ENCODE assay signal across 10 mouse cellular contexts in genomic region chr8:10928836-10929235, GRCm38 (mm10).
A peak's percentile ranks its signal among the peaks of the same experiment; 100 is the strongest.
DNase-seq lines count a peak whose midpoint lies in the region; ATAC-seq and TF ChIP-seq lines count a peak whose summit lies in the region.
"Had no signal": no experiment of that assay in that cellular context is flagged by ENCODE, and none has a peak within 500 bp of the region (broad histone marks: within the 10 kb centered on the region; RNA-seq: fewer than 3 reads in every experiment).

No protein-coding gene starts in this region.

- peak overlapping the region; percentile 95 for H3K27ac ChIP-seq in liver, postnatal 0 days (ENCODE audit: low read depth)
- no peak overlapping the region for H3K27ac ChIP-seq in liver, embryonic 11.5 days (ENCODE audit: low read depth, low read length)
- H3K27ac ChIP-seq in hindbrain, embryonic 14.5 days = 0 out of 2 replicates have a peak overlapping the region, but pooled peaks have one; percentile 30
- H3K27ac ChIP-seq in midbrain, embryonic 15.5 days = peak overlapping the region; percentile 32
- H3K27ac ChIP-seq: embryonic facial prominence, embryonic 12.5 days had no signal

- no peak for ATAC-seq in liver, postnatal 0 days
- ATAC-seq in liver, embryonic 11.5 days (replicated peaks; ENCODE audit: low FRiP score) = no peak
- ATAC-seq in hindbrain, embryonic 14.5 days (ENCODE audit: low FRiP score) = no peak
- no peak; the same call in 1 of the 2 replicates for ATAC-seq in midbrain, embryonic 15.5 days (replicated peaks)

- peaks cover 20% of the 10 kb centered on the region for H3K4me1 ChIP-seq in liver, postnatal 0 days (ENCODE audit: insufficient read depth)
- peaks cover 22% of the 10 kb centered on the region for H3K4me1 ChIP-seq in liver, embryonic 11.5 days (replicated peaks; ENCODE audit: control insufficient read depth, insufficient read depth, low read length)
- peaks cover 30% of the 10 kb centered on the region for H3K4me1 ChIP-seq in hindbrain, embryonic 14.5 days (replicated peaks; ENCODE audit: control insufficient read depth, insufficient read depth, low read length)
- peaks cover 35% of the 10 kb centered on the region for H3K4me1 ChIP-seq in midbrain, embryonic 15.5 days

- no peak overlapping the region for H3K4me3 ChIP-seq in liver, postnatal 0 days (ENCODE audit: low read depth, low read length)
- no peak overlapping the region for H3K4me3 ChIP-seq in liver, embryonic 11.5 days (ENCODE audit: low read depth, low read length)
- no peak overlapping the region for H3K4me3 ChIP-seq in hindbrain, embryonic 14.5 days (replicated peaks; ENCODE audit: low read length)
- H3K4me3 ChIP-seq in midbrain, embryonic 15.5 days = no peak overlapping the region
- H3K4me3 ChIP-seq: embryonic facial prominence, embryonic 12.5 days had no signal

- H3K4me2 ChIP-seq in liver, postnatal 0 days (ENCODE audit: low read depth, low read length) = no peak overlapping the region
- no peak overlapping the region for H3K4me2 ChIP-seq in liver, embryonic 11.5 days
- H3K4me2 ChIP-seq in hindbrain, embryonic 14.5 days (replicated peaks) = no peak overlapping the region
- H3K4me2 ChIP-seq in midbrain, embryonic 15.5 days = no peak overlapping the region
- H3K4me2 ChIP-seq: embryonic facial prominence, embryonic 12.5 days had no signal

- TF ChIP-seq EP300 in liver, postnatal 0 days (IDR thresholded peaks at IDR 0.05; ENCODE audit: low read depth) = no peak

- peaks cover 7% of the 10 kb centered on the region; the same call in 1 of the 2 replicates for H3K27me3 ChIP-seq in liver, postnatal 0 days (ENCODE audit: insufficient read depth, low read length)
- H3K27me3 ChIP-seq in liver, embryonic 11.5 days (replicated peaks; ENCODE audit: control insufficient read depth, insufficient read depth, low read length) = peaks cover 20% of the 10 kb centered on the region; the same call in 1 of the 2 replicates
- H3K27me3 ChIP-seq in hindbrain, embryonic 14.5 days (ENCODE audit: control insufficient read depth, insufficient read depth, low read length) = no peaks in the 10 kb centered on the region; the same call in none of the 2 replicates
- no peaks in the 10 kb centered on the region for H3K27me3 ChIP-seq in midbrain, embryonic 15.5 days (replicated peaks)
- H3K27me3 ChIP-seq: embryonic facial prominence, embryonic 12.5 days had no signal

- WGBS in liver, postnatal 0 days (ENCODE audit: insufficient replicate concordance) = 78% methylated on average over 3 of the region's 3 CpGs
- 69% methylated on average over 3 of the region's 3 CpGs for WGBS in liver, embryonic 11.5 days
- WGBS in hindbrain, embryonic 14.5 days = 68% methylated on average over 3 of the region's 3 CpGs
- 67% methylated on average over 3 of the region's 3 CpGs for WGBS in midbrain, embryonic 15.5 days

- H3K36me3 ChIP-seq in liver, postnatal 0 days (replicated peaks; ENCODE audit: insufficient read depth, low read length) = no peaks in the 10 kb centered on the region
- H3K36me3 ChIP-seq in liver, embryonic 11.5 days (ENCODE audit: control insufficient read depth, insufficient read depth, low read length) = no peaks in the 10 kb centered on the region
- no peaks in the 10 kb centered on the region for H3K36me3 ChIP-seq in hindbrain, embryonic 14.5 days (replicated peaks; ENCODE audit: control insufficient read depth, insufficient read depth)
- no peaks in the 10 kb centered on the region for H3K36me3 ChIP-seq in midbrain, embryonic 15.5 days (replicated peaks)
- H3K36me3 ChIP-seq: embryonic facial prominence, embryonic 12.5 days had no signal

- no peaks in the 10 kb centered on the region for H3K9me3 ChIP-seq in liver, postnatal 0 days (ENCODE audit: low read length)
- H3K9me3 ChIP-seq in liver, embryonic 11.5 days (ENCODE audit: control insufficient read depth, low read length) = no peaks in the 10 kb centered on the region
- H3K9me3 ChIP-seq in hindbrain, embryonic 14.5 days (ENCODE audit: control insufficient read depth, low read length) = no peaks in the 10 kb centered on the region
- H3K9me3 ChIP-seq in midbrain, embryonic 15.5 days = no peaks in the 10 kb centered on the region
- H3K9me3 ChIP-seq: embryonic facial prominence, embryonic 12.5 days had no signal

- TF ChIP-seq CTCF in liver, postnatal 0 days (IDR thresholded peaks at IDR 0.05; ENCODE audit: low read depth) = no peak

- peak; percentile 29 for DNase-seq in gastrocnemius, postnatal 10 days
- no peak for DNase-seq in gastrocnemius, postnatal 25 days
- no peak for DNase-seq in liver, postnatal 0 days
- DNase-seq in liver, embryonic 11.5 days (ENCODE audit: low spot score) = no peak
- DNase-seq in hindbrain, embryonic 14.5 days (ENCODE audit: low spot score) = no peak
- DNase-seq in urinary bladder, postnatal 14 days (ENCODE audit: low spot score) = no peak
- DNase-seq in adrenal gland, postnatal 14 days = no peak
- DNase-seq: thymus, postnatal 14 days had no signal

- no peak overlapping the region for H3K9ac ChIP-seq in liver, postnatal 0 days (replicated peaks)
- H3K9ac ChIP-seq in liver, embryonic 11.5 days (ENCODE audit: low read depth, low read length) = no peak overlapping the region
- H3K9ac ChIP-seq in hindbrain, embryonic 14.5 days = no peak overlapping the region
- no peak overlapping the region for H3K9ac ChIP-seq in midbrain, embryonic 15.5 days
- H3K9ac ChIP-seq: embryonic facial prominence, embryonic 12.5 days had no signal
